Mouse (Mus musculus) liver, embryonic 14.5 days (tissue): ENCODE data around the gene Fermt2.

Source experiments
- CTCF ChIP-seq: IDR thresholded peaks from 2 replicates; pipeline ENCODE4 v1.5.1; 2016; ENCODE audit warnings: antibody characterized with exemption, low read depth, control low read depth
- EP300 ChIP-seq: IDR thresholded peaks from 2 replicates; pipeline ENCODE4 v1.6.1; 2016; ENCODE audit warnings: antibody characterized with exemption, low read depth

- no peak for TF ChIP-seq CTCF
- TF ChIP-seq EP300: no peak
Measured at GRCm38 (mm10) chr14:45504422-45505113, 25.4 kb downstream of the Fermt2 start.
